Mouse (Mus musculus) heart, postnatal 0 days (tissue): ENCODE measurements around the gene Fermt1. TPM values are rescaled to one million over a fixed set of nuclear protein-coding genes. Genes with fewer than 3 reads are reported as not detected.

Experiments used
- ATAC-seq: fragments of 200-750 bp; cut with Nextera tagmentation; 2 replicates; pipeline ENCODE4 v1.8.0; 2017; ENCODE audit warnings: low read depth, moderate number of reproducible peaks, moderate library complexity; ENCODE audit not compliant: insufficient read depth
- DNase-seq: peaks from one replicate; pipeline ENCODE4 v3.0.0-alpha.2; 2016; ENCODE audit warnings: low spot score
- H3K27ac ChIP-seq: fragments of 300-500 bp; sonication (generic); 2 replicates; pipeline ENCODE4 v1.5.1; 2014; ENCODE audit warnings: low read depth, mild to moderate bottlenecking
- H3K27me3 ChIP-seq: fragments of 300-500 bp; sonication (generic); 2 replicates; pipeline ENCODE4 v1.6.1; 2014; ENCODE audit warnings: low read length, mixed read lengths; ENCODE audit not compliant: control insufficient read depth, insufficient read depth
- H3K36me3 ChIP-seq: fragments of 300-500 bp; sonication (generic); replicated peaks from 2 replicates; pipeline ENCODE4 v1.6.1; 2014; ENCODE audit warnings: low read length, mixed read lengths; ENCODE audit not compliant: control insufficient read depth, insufficient read depth
- H3K4me1 ChIP-seq: fragments of 300-500 bp; sonication (generic); 2 replicates; pipeline ENCODE4 v1.6.1; 2014; ENCODE audit warnings: antibody characterized with exemption; ENCODE audit not compliant: control insufficient read depth, insufficient read depth
- H3K4me2 ChIP-seq: fragments of 300-500 bp; sonication (generic); 2 replicates; pipeline ENCODE4 v1.6.1; 2014; ENCODE audit warnings: low read depth, mild to moderate bottlenecking, low read length, moderate library complexity
- H3K4me3 ChIP-seq: fragments of 300-500 bp; sonication (generic); 2 replicates; pipeline ENCODE4 v1.5.1; 2014; ENCODE audit warnings: low read depth, low read length
- H3K9ac ChIP-seq: fragments of 300-500 bp; sonication (generic); replicated peaks from 2 replicates; pipeline ENCODE4 v1.6.1; 2014; ENCODE audit warnings: low read depth, low read length, mixed read lengths
- H3K9me3 ChIP-seq: fragments of 300-500 bp; sonication (generic); replicated peaks from 2 replicates; pipeline ENCODE4 v1.6.1; 2016; ENCODE audit warnings: low read length; ENCODE audit not compliant: control insufficient read depth
- CTCF ChIP-seq: IDR thresholded peaks from 2 replicates; pipeline ENCODE4 v1.5.1; 2016; ENCODE audit warnings: antibody characterized with exemption, control low read depth, low read depth
- EP300 ChIP-seq: IDR thresholded peaks from 2 replicates; pipeline ENCODE4 v1.6.1; 2016; ENCODE audit warnings: antibody characterized with exemption, low read depth
- WGBS: fragments of 180-500 bp; shearing (Covaris S2); extraction: QIAGEN DNeasy Blood & Tissue Kit; methylation state at CpG from one replicate; pipeline ENCODE4 v1.1.7; 2014; 5-methylcytosine and 5-hydroxymethylcytosine counted together
- polyA plus RNA-seq: library from polyadenylated mRNA; unstranded; fragments of >200 nt; fragmentation: Nextera tagmentation; extraction: Ambion mirVana; gene quantifications from 2 replicates; pipeline ENCODE4 v1.2.1, GENCODE M21; 2015
- total RNA-seq: library from RNA; depleted of rRNA; stranded (reverse); fragments of >200 nt; gene quantifications from 2 replicates; pipeline ENCODE4 v1.2.3, GENCODE M21; 2014; ENCODE audit warnings: low replicate concordance

Fermt1 gene
- total and polyA plus RNA-seq, 2 experiments from 2014 or later: not detected

DNA sequence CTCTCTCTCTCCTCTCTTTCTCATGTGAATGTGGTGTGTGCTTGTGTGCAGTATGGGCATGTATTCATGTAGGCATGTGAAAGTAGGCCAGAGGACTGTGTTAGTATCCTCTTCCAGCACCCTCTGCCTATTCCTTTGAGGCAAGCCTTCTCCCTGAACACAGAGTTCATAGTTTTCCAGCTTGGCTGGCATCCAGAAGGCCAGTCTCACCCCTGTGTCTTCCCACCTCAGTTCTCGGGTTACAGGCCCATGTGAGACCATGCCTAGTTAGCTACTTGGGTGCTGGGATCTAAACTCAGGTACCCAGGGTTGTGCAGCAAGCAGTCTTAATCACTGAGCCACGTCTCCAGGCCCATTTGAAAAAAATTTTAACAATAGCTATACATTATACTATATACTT lies 17.8 kb downstream of the Fermt1 start:
- WGBS: 38% methylated on average over 2 of the region's 2 CpGs
- Histone ChIP-seq H3K27me3 (no peaks in the 10 kb centered on the region), H3K4me1 (no peaks in the 10 kb centered on the region), H3K36me3 (no peaks in the 10 kb centered on the region), H3K9me3 (no peaks in the 10 kb centered on the region), H3K4me2 (no peak overlapping the region), H3K27ac (no peak overlapping the region), H3K9ac (no peak overlapping the region), H3K4me3 (no peak overlapping the region)
- DNase-seq (no peak), ATAC-seq (no peak)
- TF ChIP-seq CTCF (no peak), EP300 (no peak)

DNA sequence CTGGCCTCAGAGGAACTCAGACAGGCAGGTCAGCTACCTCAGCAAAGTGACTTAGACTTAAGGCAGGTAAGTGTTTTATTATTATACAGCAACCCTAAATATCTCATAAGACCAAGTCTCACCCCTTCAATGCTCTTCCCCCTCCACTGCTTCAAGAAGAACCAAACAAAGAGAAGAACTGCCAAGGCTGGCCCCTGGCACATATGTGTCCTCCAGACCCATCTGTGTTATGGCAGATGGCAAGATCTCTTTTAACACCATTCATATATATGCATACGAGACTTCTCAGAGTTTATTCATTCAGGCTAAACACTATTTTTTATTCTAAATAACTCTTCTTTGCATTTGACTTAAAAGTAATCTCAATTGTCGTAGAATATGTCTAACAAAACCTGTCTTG lies 18.4 kb downstream of the Fermt1 start:
- H3K27me3 ChIP-seq: no peaks in the 10 kb centered on the region
- H3K27ac ChIP-seq: no peak overlapping the region
- DNase-seq (no peak), ATAC-seq (no peak)
- H3K36me3 ChIP-seq: no peaks in the 10 kb centered on the region
- no peak overlapping the region for H3K4me2 ChIP-seq
- H3K4me1 ChIP-seq: no peaks in the 10 kb centered on the region
- no peak overlapping the region for H3K9ac ChIP-seq
- H3K4me3 ChIP-seq: no peak overlapping the region
- no peaks in the 10 kb centered on the region for H3K9me3 ChIP-seq
- 62% methylated on average over 2 of the region's 2 CpGs for WGBS
- TF ChIP-seq EP300 (no peak), CTCF (no peak)

DNA sequence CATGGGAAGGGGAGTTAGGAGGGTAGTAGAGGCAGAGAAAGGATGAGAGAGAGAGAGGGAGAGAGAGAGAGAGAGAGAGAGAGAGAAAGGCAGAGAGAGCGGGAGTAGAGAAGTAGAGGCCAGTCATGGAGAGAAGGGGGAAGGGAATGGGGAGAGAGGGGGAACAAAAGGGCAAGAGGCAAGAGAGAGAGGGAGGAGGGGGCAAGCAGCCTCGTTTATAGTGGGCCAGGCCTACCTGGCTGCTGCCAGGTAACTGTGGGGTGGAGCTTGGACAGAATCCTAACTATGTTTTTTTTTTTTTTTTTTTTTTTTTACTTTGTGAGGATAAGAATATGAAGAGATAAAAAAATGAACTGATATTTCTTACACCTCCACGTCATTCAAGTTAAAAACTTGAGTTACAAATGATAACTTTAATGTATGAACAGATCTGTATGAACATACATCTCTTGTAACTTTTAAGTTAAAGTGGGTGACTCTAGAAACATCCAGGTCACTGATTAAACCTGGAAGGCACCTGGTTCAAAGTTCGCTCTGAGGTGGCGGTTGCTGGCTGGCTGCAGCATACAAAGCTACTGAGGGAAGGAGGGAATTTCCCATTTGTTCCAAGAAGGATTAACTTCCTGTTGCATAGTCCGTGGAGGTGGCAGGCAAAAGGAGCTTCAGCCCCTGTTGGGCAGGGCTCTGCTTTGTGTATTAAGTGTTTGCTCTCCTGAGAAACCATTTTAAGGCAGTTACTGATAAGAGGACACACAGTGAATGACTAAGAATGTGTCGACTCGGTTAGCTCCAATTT lies 22.2 kb downstream of the Fermt1 start:
- Histone ChIP-seq H3K36me3 (no peaks in the 10 kb centered on the region), H3K9ac (no peak overlapping the region), H3K4me2 (no peak overlapping the region), H3K27ac (no peak overlapping the region), H3K9me3 (no peaks in the 10 kb centered on the region), H3K4me3 (no peak overlapping the region), H3K27me3 (no peaks in the 10 kb centered on the region), H3K4me1 (no peaks in the 10 kb centered on the region)
- 35% methylated on average over 8 of the region's 8 CpGs for WGBS
- no peak for DNase-seq
- no peak for TF ChIP-seq EP300
- TF ChIP-seq CTCF: no peak
- no peak for ATAC-seq

DNA sequence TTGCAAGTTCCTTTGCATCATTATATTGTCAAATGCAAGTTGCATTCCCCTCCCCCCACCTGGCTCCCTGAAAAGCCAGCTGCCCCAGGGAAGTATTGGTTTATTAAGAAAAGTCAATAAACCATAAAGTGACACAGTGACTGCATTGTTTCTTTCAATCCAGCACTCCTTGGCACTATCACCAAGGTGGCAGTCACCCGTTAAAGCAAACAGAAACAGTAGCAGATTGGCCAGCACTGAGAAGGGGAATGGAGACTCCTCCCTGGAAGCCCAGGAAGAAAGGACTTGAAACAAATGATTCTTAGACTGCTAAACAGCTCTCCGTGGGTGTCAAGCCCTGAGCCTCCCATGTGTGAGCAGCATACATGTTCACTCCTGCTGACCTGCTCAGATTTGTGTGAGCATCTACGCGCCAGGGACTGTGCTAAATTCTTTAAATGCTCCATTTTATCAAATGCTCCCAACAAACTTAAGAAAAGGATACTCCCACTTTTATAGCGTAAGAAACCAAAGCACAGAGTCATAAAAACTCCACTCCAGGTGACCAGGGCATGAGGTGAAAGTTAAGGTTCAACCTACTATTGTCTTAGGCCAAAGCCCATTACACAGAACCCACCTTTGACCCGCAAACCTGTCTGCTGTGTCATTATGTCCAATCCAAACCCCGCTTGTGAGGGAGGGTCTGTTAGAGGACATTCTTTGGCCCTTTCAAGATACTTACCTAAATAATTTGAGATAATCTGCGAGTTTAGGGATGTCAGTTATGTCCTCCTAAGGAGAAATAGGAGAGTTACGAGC lies 23.4 kb downstream of the Fermt1 start:
- ATAC-seq (no peak), DNase-seq (no peak)
- no peak overlapping the region for H3K4me2 ChIP-seq
- H3K4me1 ChIP-seq: no peaks in the 10 kb centered on the region
- no peaks in the 10 kb centered on the region for H3K27me3 ChIP-seq
- H3K9me3 ChIP-seq: no peaks in the 10 kb centered on the region
- H3K4me3 ChIP-seq: no peak overlapping the region
- TF ChIP-seq EP300: no peak
- no peak for TF ChIP-seq CTCF
- H3K27ac ChIP-seq: no peak overlapping the region
- H3K36me3 ChIP-seq: no peaks in the 10 kb centered on the region
- WGBS: 75% methylated on average over 9 of the region's 9 CpGs
- H3K9ac ChIP-seq: no peak overlapping the region

DNA sequence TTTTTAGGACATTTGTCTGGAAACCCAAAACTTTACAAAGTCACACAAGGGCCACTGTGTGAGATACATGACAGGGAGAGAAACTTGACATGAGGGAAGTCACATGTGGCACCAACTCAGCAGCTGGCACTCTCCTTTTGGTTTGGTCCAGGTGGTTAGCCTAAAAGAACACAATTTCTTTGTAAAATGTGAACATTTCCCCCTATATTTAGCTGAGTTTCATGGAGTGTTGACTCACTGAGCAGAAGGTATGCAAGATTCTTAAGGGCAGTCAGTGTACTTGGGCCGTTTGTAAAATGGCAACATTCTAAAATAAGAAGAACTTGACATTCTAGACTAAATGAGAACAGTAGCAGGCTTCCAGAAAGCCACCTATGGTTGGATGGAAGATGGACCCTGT lies 30.9 kb downstream of the Fermt1 start:
- H3K4me3 ChIP-seq: no peak overlapping the region
- H3K9me3 ChIP-seq: no peaks in the 10 kb centered on the region
- ATAC-seq (no peak), DNase-seq (no peak)
- TF ChIP-seq CTCF: no peak
- no peaks in the 10 kb centered on the region for H3K36me3 ChIP-seq
- no peaks in the 10 kb centered on the region for H3K4me1 ChIP-seq
- H3K27me3 ChIP-seq: no peaks in the 10 kb centered on the region
- H3K4me2 ChIP-seq: no peak overlapping the region
- WGBS: 70% methylated on average over 1 of the region's 1 CpGs
- no peak overlapping the region for H3K27ac ChIP-seq
- no peak overlapping the region for H3K9ac ChIP-seq
